Comparison of ENCODE assay signal across 7 mouse cellular contexts in the genomic region with DNA sequence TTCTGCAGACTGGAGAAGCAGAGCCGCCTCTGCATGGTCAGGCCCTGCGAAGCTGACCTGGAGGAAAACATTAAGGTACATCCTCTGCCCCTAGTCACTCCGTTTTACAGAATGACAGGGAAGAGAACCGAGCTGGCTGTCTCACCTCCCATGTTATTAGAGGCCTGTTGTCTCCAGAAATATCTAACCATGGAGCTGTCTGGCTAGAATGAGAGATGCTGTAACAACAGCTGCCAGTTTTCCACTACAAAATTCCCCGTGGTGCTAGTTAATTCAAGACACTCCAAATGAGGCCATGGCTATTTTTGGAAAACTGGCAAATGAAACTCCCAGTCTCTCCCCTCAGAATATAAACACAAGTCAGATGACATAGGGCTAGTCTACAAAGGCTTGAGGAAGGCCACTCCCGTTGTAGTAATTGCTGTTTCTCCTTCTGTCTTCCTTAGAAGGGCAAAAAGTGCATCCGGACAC. TPM values are rescaled to one million over a fixed set of nuclear protein-coding genes. Genes with fewer than 3 reads are reported as not detected.
DNase-seq lines count a peak whose midpoint lies in the region; ATAC-seq and TF ChIP-seq lines count a peak whose summit lies in the region.

No protein-coding gene starts in this region.

- no peak for TF ChIP-seq CTCF in lung, adult 2 months (IDR thresholded peaks at IDR 0.05; ENCODE audit: insufficient read depth, low read length)

- H3K9me3 ChIP-seq in embryonic facial prominence, embryonic 11.5 days (replicated peaks; ENCODE audit: control insufficient read depth, low read length), result no peaks in the 10 kb centered on the region
- no peaks in the 10 kb centered on the region for H3K9me3 ChIP-seq in heart, embryonic 14.5 days (ENCODE audit: control insufficient read depth, low read length)

- no peak for ATAC-seq in embryonic facial prominence, embryonic 11.5 days (replicated peaks; ENCODE audit: insufficient number of reproducible peaks, low FRiP score, low TSS enrichment, low read depth)
- no peak for ATAC-seq in heart, embryonic 14.5 days (ENCODE audit: insufficient number of reproducible peaks, insufficient read depth, low FRiP score, low read depth)

- H3K27ac ChIP-seq in embryonic facial prominence, embryonic 11.5 days (replicated peaks; ENCODE audit: low read depth, low read length), result no peak overlapping the region
- peak overlapping the region; percentile 84 to 97 for H3K27ac ChIP-seq in heart, embryonic 14.5 days (replicated peaks in 1 of 2; ENCODE audit: control insufficient read depth in 1 of 2, insufficient read depth in 1 of 2, low read depth in 2 of 2, low read length in 2 of 2)

- no peaks in the 10 kb centered on the region for H3K36me3 ChIP-seq in embryonic facial prominence, embryonic 11.5 days (replicated peaks; ENCODE audit: control insufficient read depth, insufficient read depth, low read depth, low read length)
- peaks cover 19% of the 10 kb centered on the region for H3K36me3 ChIP-seq in heart, embryonic 14.5 days (ENCODE audit: control insufficient read depth, insufficient read depth, low read length)

- no peak; the same call in 1 of the 2 replicates for TF ChIP-seq POLR2A in lung, adult 2 months (IDR thresholded peaks at IDR 0.05; ENCODE audit: borderline replicate concordance, extremely low read depth, low read depth, low read length)

- peaks cover 3% of the 10 kb centered on the region for H3K4me1 ChIP-seq in embryonic facial prominence, embryonic 11.5 days (ENCODE audit: control insufficient read depth, insufficient read depth, low read length)
- H3K4me1 ChIP-seq in heart, embryonic 14.5 days (ENCODE audit: control insufficient read depth in 2 of 2, insufficient read depth in 2 of 2, low read length in 2 of 2), result peaks cover 13 to 32% of the 10 kb centered on the region in 2 experiments
- peaks cover 6% of the 10 kb centered on the region for H3K4me1 ChIP-seq in lung, adult 2 months (ENCODE audit: control insufficient read depth, insufficient read depth, low read length)

- 53% methylated on average over 7 of the region's 7 CpGs for WGBS in embryonic facial prominence, embryonic 11.5 days
- 24% methylated on average over 7 of the region's 7 CpGs for WGBS in heart, embryonic 14.5 days
- WGBS in lung, adult 2 months, result 27% methylated on average over 7 of the region's 7 CpGs

- DNase-seq in NIH3T3 (ENCODE audit: low read depth), result peak; percentile 78
- no peak for DNase-seq in embryonic facial prominence, embryonic 11.5 days (ENCODE audit: low spot score)
- DNase-seq in lung, adult 2 months, result no peak
- peak; percentile 21 for DNase-seq in telencephalon, adult 2 months (ENCODE audit: low read depth, low spot score)
- no peak for DNase-seq in thymus, postnatal 36 days
- DNase-seq in urinary bladder, postnatal 14 days (ENCODE audit: low spot score), result no peak

- peak overlapping the region; percentile 76 for H3K4me2 ChIP-seq in embryonic facial prominence, embryonic 11.5 days (ENCODE audit: low read depth, low read length)
- H3K4me2 ChIP-seq in heart, embryonic 14.5 days (ENCODE audit: low read length), result peak overlapping the region; percentile 84

- H3K4me3 ChIP-seq in embryonic facial prominence, embryonic 11.5 days (ENCODE audit: low read depth, low read length), result peak overlapping the region; percentile 74; the same call in 1 of the 2 replicates
- H3K4me3 ChIP-seq in heart, embryonic 14.5 days (ENCODE audit: control insufficient read depth in 1 of 2, insufficient read depth in 1 of 2, low read depth in 1 of 2, low read length in 2 of 2), result peak overlapping the region; percentile 64 to 65
- H3K4me3 ChIP-seq in lung, adult 2 months (replicated peaks; ENCODE audit: extremely low read depth, low read depth, low read length), result peak overlapping the region; percentile 96

- no peak overlapping the region for H3K9ac ChIP-seq in embryonic facial prominence, embryonic 11.5 days (replicated peaks; ENCODE audit: low read length)
- H3K9ac ChIP-seq in heart, embryonic 14.5 days (ENCODE audit: low read length), result peak overlapping the region; percentile 89

- no peaks in the 10 kb centered on the region for H3K27me3 ChIP-seq in embryonic facial prominence, embryonic 11.5 days (ENCODE audit: control insufficient read depth, insufficient read depth, low read length)
- H3K27me3 ChIP-seq in heart, embryonic 14.5 days (ENCODE audit: control insufficient read depth, insufficient read depth, low read length), result no peaks in the 10 kb centered on the region

RNA-seq across cellular contexts. Expression of gene Ccn2, which starts 1.7 kb away (rescaled TPM):
- 3.1 and 3.7 TPM in 2 replicates for polyA plus RNA-seq in embryonic facial prominence, embryonic 11.5 days (2014; fragmentation: Nextera tagmentation; extraction: Ambion mirVana)
- polyA plus RNA-seq in heart, embryonic 14.5 days (2014; fragmentation: Nextera tagmentation; extraction: Ambion mirVana), result 21.3 and 29.5 TPM in 2 replicates
- 199 and 433 TPM in 2 replicates for polyA plus RNA-seq in lung, adult 2 months (2012; rRNA removed)

Comparison
In these comparisons a context has a peak if more than half of its experiments do, and no peak if none do; other contexts are left out.
1. DNase-seq: peak in NIH3T3 (single experiment) and telencephalon, adult 2 months (single experiment); none in embryonic facial prominence, embryonic 11.5 days (single experiment), lung, adult 2 months (single experiment), thymus, postnatal 36 days (0 of 2) and urinary bladder, postnatal 14 days (single experiment).
2. Peak in every context shown above with its lines, with median percentiles within 50 percentile points of each other: H3K4me3 ChIP-seq.